Mouse (Mus musculus) CH12.LX (cell line): ENCODE results near the gene Ahr. TPM values are rescaled to one million over a fixed set of nuclear protein-coding genes. Genes with fewer than 3 reads are reported as not detected.

Source experiments
- DNase-seq: peaks from one replicate; pipeline ENCODE4 v3.0.0-alpha.2; 2013; ENCODE audit errors: extremely low read depth
- H3K27ac ChIP-seq: 2 replicates; pipeline ENCODE4 v1.5.1; 2012; ENCODE audit warnings: low read depth, mild to moderate bottlenecking, control low read depth, moderate library complexity; ENCODE audit not compliant: insufficient read depth
- H3K27me3 ChIP-seq: replicated peaks from 2 replicates; pipeline ENCODE3; 2012; ENCODE audit warnings: inconsistent platforms
- H3K36me3 ChIP-seq, 2 experiments: replicated peaks in 1 of 2; 2 replicates each; pipeline versions ENCODE3 to v1.6.1; 2012; ENCODE audit warnings: inconsistent platforms in 1 of 2, low read length in 1 of 2, mild to moderate bottlenecking in 1 of 2, mixed read lengths in 1 of 2, moderate library complexity in 1 of 2; ENCODE audit not compliant: control insufficient read depth in 1 of 2, insufficient read depth in 1 of 2
- H3K4me1 ChIP-seq, 2 experiments: 2 replicates each; pipeline ENCODE4 v1.6.1; 2012; ENCODE audit warnings: inconsistent platforms in 1 of 2, moderate library complexity in 1 of 2; ENCODE audit not compliant: insufficient read depth in 2 of 2, control insufficient read depth in 1 of 2
- H3K4me2 ChIP-seq: 2 replicates; pipeline ENCODE4 v1.6.1; 2012; ENCODE audit warnings: low read depth, mild to moderate bottlenecking, control low read depth; ENCODE audit not compliant: poor library complexity, insufficient read depth, severe bottlenecking
- H3K4me3 ChIP-seq, 3 experiments: fragments of 150-350 bp in 1 of 3; sonication (generic) in 1 of 3; replicated peaks in 1 of 3; 2 replicates each; pipeline versions ENCODE3 to v1.5.1; 2011 to 2012; ENCODE audit warnings: low read depth in 2 of 3, low read length in 2 of 3, mild to moderate bottlenecking in 2 of 3, moderate library complexity in 2 of 3, control low read depth in 1 of 3, improper control_type of control experiment in 1 of 3, inconsistent platforms in 1 of 3, mixed read lengths in 1 of 3; ENCODE audit not compliant: poor library complexity in 1 of 3
- H3K79me2 ChIP-seq: replicated peaks from 2 replicates; pipeline ENCODE4 v1.6.1; 2012; ENCODE audit warnings: mild to moderate bottlenecking, moderate library complexity; ENCODE audit not compliant: control insufficient read depth, poor library complexity, insufficient read depth, severe bottlenecking; ENCODE audit errors: extremely low read depth
- H3K9ac ChIP-seq: 2 replicates; pipeline ENCODE4 v1.6.1; 2012; ENCODE audit warnings: low read depth, mild to moderate bottlenecking, control low read depth, moderate library complexity; ENCODE audit not compliant: insufficient read depth
- H3K9me3 ChIP-seq: replicated peaks from 2 replicates; pipeline ENCODE3; 2012; ENCODE audit warnings: low read length, inconsistent platforms, mixed read lengths
- BHLHE40 ChIP-seq: IDR thresholded peaks from 2 replicates; pipeline ENCODE4 v1.6.1; 2011; ENCODE audit warnings: mild to moderate bottlenecking, low read depth, low read length, improper control_type of control experiment
- CHD1 ChIP-seq: IDR thresholded peaks from 2 replicates; pipeline ENCODE4 v1.6.1; 2012; ENCODE audit warnings: low read depth, low read length, improper control_type of control experiment, inconsistent platforms
- CHD2 ChIP-seq: IDR thresholded peaks from 2 replicates; pipeline ENCODE4 v1.6.1; 2011; ENCODE audit warnings: low read length, improper control_type of control experiment
- CTCF ChIP-seq, 2 experiments: IDR thresholded peaks in 1 of 2; conservative IDR thresholded peaks in 1 of 2; 2 replicates each; pipeline ENCODE4 v1.5.1; 2011 to 2012; ENCODE audit warnings: low read depth in 2 of 2, low read length in 2 of 2, improper control_type of control experiment in 1 of 2, inconsistent platforms in 1 of 2, mild to moderate bottlenecking in 1 of 2, moderate library complexity in 1 of 2
- E2F4 ChIP-seq: IDR thresholded peaks from 2 replicates; pipeline ENCODE4 v1.6.1; 2011; ENCODE audit warnings: low read depth, low read length, improper control_type of control experiment; ENCODE audit not compliant: insufficient replicate concordance
- ETS1 ChIP-seq: conservative IDR thresholded peaks from 2 replicates; pipeline ENCODE4 v1.6.1; 2012; ENCODE audit warnings: low read depth, mild to moderate bottlenecking, inconsistent platforms, low read length, improper control_type of control experiment, moderate library complexity
- GABPA ChIP-seq: IDR thresholded peaks from 2 replicates; pipeline ENCODE4 v1.6.1; 2012; ENCODE audit warnings: low read depth, low read length, improper control_type of control experiment, inconsistent platforms; ENCODE audit not compliant: insufficient replicate concordance
- IRF4 ChIP-seq: IDR thresholded peaks from 2 replicates; pipeline ENCODE4 v1.6.1; 2014; ENCODE audit warnings: low read depth, mild to moderate bottlenecking, inconsistent platforms, low read length, improper control_type of control experiment
- JUND ChIP-seq: conservative IDR thresholded peaks from 2 replicates; pipeline ENCODE4 v1.6.1; 2011; ENCODE audit warnings: low read depth, low read length, improper control_type of control experiment
- KAT2A ChIP-seq: IDR thresholded peaks from 2 replicates; pipeline ENCODE4 v1.6.1; 2012; ENCODE audit warnings: low read length, improper control_type of control experiment, inconsistent platforms; ENCODE audit not compliant: insufficient replicate concordance
- MAFK ChIP-seq: IDR thresholded peaks from 2 replicates; pipeline ENCODE4 v1.6.1; 2011; ENCODE audit warnings: low read length, improper control_type of control experiment; ENCODE audit not compliant: insufficient replicate concordance
- MAX ChIP-seq: IDR thresholded peaks from 2 replicates; pipeline ENCODE4 v1.6.1; 2011; ENCODE audit warnings: low read length, improper control_type of control experiment
- MEF2A ChIP-seq: IDR thresholded peaks from 2 replicates; pipeline ENCODE4 v1.6.1; 2014; ENCODE audit warnings: low read depth, mild to moderate bottlenecking, inconsistent platforms, low read length, improper control_type of control experiment, borderline replicate concordance
- MXI1 ChIP-seq: IDR thresholded peaks from 2 replicates; pipeline ENCODE4 v1.6.1; 2011; ENCODE audit warnings: mild to moderate bottlenecking, low read depth, low read length, improper control_type of control experiment
- PAX5 ChIP-seq: IDR thresholded peaks from 2 replicates; pipeline ENCODE4 v1.6.1; 2012; ENCODE audit warnings: low read length, inconsistent platforms, mixed read lengths
- POLR2A ChIP-seq: IDR thresholded peaks from 2 replicates; pipeline ENCODE4 v1.6.1; 2011; ENCODE audit warnings: low read depth, mild to moderate bottlenecking, improper control_type of control experiment, low read length
- POLR2AphosphoS2 ChIP-seq: IDR thresholded peaks from 2 replicates; pipeline ENCODE4 v1.6.1; 2011; ENCODE audit warnings: low read depth, low read length, improper control_type of control experiment
- RAD21 ChIP-seq: IDR thresholded peaks from 2 replicates; pipeline ENCODE4 v1.6.1; 2011; ENCODE audit warnings: low read depth, mild to moderate bottlenecking, low read length, improper control_type of control experiment, moderate library complexity
- SIN3A ChIP-seq: IDR thresholded peaks from 2 replicates; pipeline ENCODE4 v1.6.1; 2012; ENCODE audit warnings: low read length, improper control_type of control experiment, inconsistent platforms
- SMC3 ChIP-seq: IDR thresholded peaks from 2 replicates; pipeline ENCODE4 v1.6.1; 2011; ENCODE audit warnings: low read depth, low read length, improper control_type of control experiment
- TBP ChIP-seq: conservative IDR thresholded peaks from 2 replicates; pipeline ENCODE4 v1.6.1; 2011; ENCODE audit warnings: low read depth, low read length, improper control_type of control experiment
- TCF12 ChIP-seq: IDR thresholded peaks from 2 replicates; pipeline ENCODE4 v1.6.1; 2014; ENCODE audit warnings: low read depth, mild to moderate bottlenecking, inconsistent platforms, low read length, improper control_type of control experiment
- UBTF ChIP-seq: IDR thresholded peaks from 2 replicates; pipeline ENCODE4 v1.6.1; 2012; ENCODE audit warnings: low read depth, mild to moderate bottlenecking, inconsistent platforms, low read length, improper control_type of control experiment, moderate library complexity
- USF1 ChIP-seq: IDR thresholded peaks from 2 replicates; pipeline ENCODE4 v1.6.1; 2014; ENCODE audit warnings: low read depth, mild to moderate bottlenecking, inconsistent platforms, low read length, improper control_type of control experiment
- USF2 ChIP-seq: conservative IDR thresholded peaks from 2 replicates; pipeline ENCODE4 v1.6.1; 2011; ENCODE audit warnings: low read depth, low read length, improper control_type of control experiment
- ZNF384 ChIP-seq: IDR thresholded peaks from 2 replicates; pipeline ENCODE4 v1.6.1; 2012; ENCODE audit warnings: low read depth, low read length, improper control_type of control experiment, inconsistent platforms
- dilution Hi-C: fragments of 300-500 bp; cut with MboI; formaldehyde crosslinking; loops from 2 replicates; pipeline ENCODE4 v1.14.3; 2020; ENCODE audit warnings: low sequenced_read_pairs; ENCODE audit not compliant: extremely low pct_unique_long_range_greater_than_20kb, extremely low pct_ligation_motif_present
- in situ Hi-C: fragments of 300-500 bp; cut with MboI; formaldehyde crosslinking; loops from 3 replicates; pipeline ENCODE4 v1.14.3; 2019; ENCODE audit warnings: low sequenced_read_pairs, low pct_ligation_motif_present, low pct_unique_long_range_greater_than_20kb, mixed read lengths
- polyA plus RNA-seq: library from polyadenylated mRNA; unstranded; fragments of >175 nt; gene quantifications from 2 replicates; pipeline ENCODE4 v1.2.1, GENCODE M21; 2012; ENCODE audit warnings: low read depth; ENCODE audit not compliant: insufficient read length
- total RNA-seq, 2 experiments: library from RNA; depleted of rRNA; stranded (reverse); fragments of 300-350 nt in 1 of 2; fragments of >200 nt in 1 of 2; gene quantifications; 2 replicates each; pipeline ENCODE4 v1.2.3; 2012 to 2014

Gene Ahr
- total and polyA plus RNA-seq, 3 experiments, result 4.9 to 8.2 (median 7.1) TPM

DNA sequence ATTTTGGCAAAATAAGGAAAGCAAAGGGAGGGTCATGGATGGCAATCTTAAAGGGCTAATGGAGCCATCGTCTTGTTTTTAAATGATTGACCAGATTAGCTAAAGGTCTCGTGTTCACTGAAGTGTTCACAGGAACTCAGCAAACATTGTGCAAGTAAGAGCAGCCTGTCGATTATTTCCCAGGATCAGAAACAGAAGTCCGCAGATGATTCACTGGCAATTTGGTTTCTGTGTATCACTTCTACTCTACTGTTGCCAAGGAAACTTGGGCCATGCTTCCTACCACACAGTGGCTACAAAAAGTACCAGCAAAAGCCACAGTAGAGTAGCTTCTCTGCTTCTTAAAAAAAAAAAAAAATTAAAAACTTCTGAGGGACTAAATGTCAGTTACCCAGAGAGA is 44.0 kb upstream of the Ahr start:
- no peak for DNase-seq
- in situ Hi-C loops, result no loop called here
- no peak overlapping the region for H3K4me2 ChIP-seq
- no peaks in the 10 kb centered on the region for H3K27me3 ChIP-seq
- TF ChIP-seq JUND, result no peak
- no peak for TF ChIP-seq SMC3
- TF ChIP-seq MXI1, result no peak
- TF ChIP-seq RAD21, result no peak
- TF ChIP-seq MAFK, result no peak
- no peak for TF ChIP-seq BHLHE40
- TF ChIP-seq TBP, result no peak
- no peak for TF ChIP-seq CHD1
- no peak for TF ChIP-seq GABPA
- TF ChIP-seq IRF4, result no peak
- no peak for TF ChIP-seq CTCF (conservative IDR thresholded peaks at IDR 0.05 in 1 of 2, IDR thresholded peaks at IDR 0.05 in 1 of 2; ENCODE audit: low read depth in 2 of 2, low read length in 2 of 2)
- no peak for TF ChIP-seq POLR2A
- no peak for TF ChIP-seq TCF12
- TF ChIP-seq, all 38 proteins: peak for 0
- H3K9ac ChIP-seq, result no peak overlapping the region
- no peaks in the 10 kb centered on the region for H3K9me3 ChIP-seq
- dilution Hi-C loops, result no loop called here
- 0 out of 4 replicates have a peak, but pooled peaks cover 0 to 3% of the 10 kb centered on the region in 2 experiments for H3K4me1 ChIP-seq
- no peak overlapping the region for H3K4me3 ChIP-seq
- no peaks in the 10 kb centered on the region for H3K79me2 ChIP-seq
- no peak overlapping the region for H3K27ac ChIP-seq
- H3K36me3 ChIP-seq, result no peaks in the 10 kb centered on the region

- H3K4me1 ChIP-seq, result no peaks in the 10 kb centered on the region
- H3K4me3 ChIP-seq, result no peak overlapping the region
- no peak overlapping the region for H3K9ac ChIP-seq
- no peaks in the 10 kb centered on the region for H3K27me3 ChIP-seq
- DNase-seq, result no peak
- H3K27ac ChIP-seq, result no peak overlapping the region
- in situ Hi-C loops (no loop called here), dilution Hi-C loops (no loop called here)
- H3K79me2 ChIP-seq, result no peaks in the 10 kb centered on the region
- TF ChIP-seq ZNF384 (peak; percentile 40; the same call in 1 of the 2 replicates), ETS1 (no peak)
- no peaks in the 10 kb centered on the region for H3K9me3 ChIP-seq
- no peak overlapping the region for H3K4me2 ChIP-seq
- H3K36me3 ChIP-seq, result no peaks in the 10 kb centered on the region
Observed at GRCm38 (mm10) chr12:35576107-35576506, 41.3 kb upstream of the Ahr start.

DNA sequence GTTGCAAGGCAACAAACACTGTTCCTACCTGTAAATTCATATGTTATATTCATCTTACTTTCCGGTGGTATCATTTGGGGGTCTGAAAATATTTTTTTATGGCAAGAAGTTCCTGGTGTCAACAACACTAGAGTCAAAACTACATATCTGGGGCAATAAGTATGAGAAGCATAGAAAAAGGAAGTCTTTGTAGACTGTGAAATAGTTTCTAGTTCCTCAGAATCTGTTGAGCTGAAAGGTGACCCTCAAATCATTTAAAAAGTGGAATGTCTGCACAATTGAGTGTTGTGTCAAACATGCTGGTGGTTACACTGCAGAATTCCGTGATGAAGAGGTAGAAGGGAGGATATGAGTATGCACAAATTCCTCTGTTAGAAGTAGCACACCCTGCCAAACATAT is 38.9 kb upstream of the Ahr start:
- no peak overlapping the region for H3K4me3 ChIP-seq
- TF ChIP-seq IRF4 (no peak), MAX (no peak), KAT2A (no peak), USF1 (no peak), POLR2A (no peak), ETS1 (no peak), USF2 (no peak), CHD2 (no peak), MXI1 (no peak), E2F4 (no peak), TBP (no peak), UBTF (no peak), PAX5 (no peak), MEF2A (no peak), POLR2AphosphoS2 (no peak), SIN3A (no peak)
- TF ChIP-seq, all 38 proteins: peak for 0
- no peaks in the 10 kb centered on the region for H3K9me3 ChIP-seq
- dilution Hi-C loops, result no loop called here
- no peak overlapping the region for H3K9ac ChIP-seq
- no peak for DNase-seq
- H3K27ac ChIP-seq, result no peak overlapping the region
- H3K4me1 ChIP-seq, result no peaks in the 10 kb centered on the region
- H3K27me3 ChIP-seq, result no peaks in the 10 kb centered on the region
- H3K36me3 ChIP-seq, result no peaks in the 10 kb centered on the region
- H3K79me2 ChIP-seq, result no peaks in the 10 kb centered on the region
- in situ Hi-C loops, result no loop called here
- H3K4me2 ChIP-seq, result no peak overlapping the region
